Mouse (Mus musculus) megakaryocyte, embryonic 14.5 days (primary cell): ENCODE measurements around the gene Col4a1. TPM values are rescaled to one million over a fixed set of nuclear protein-coding genes. Genes with fewer than 3 reads are reported as not detected.

ENCODE experiments used
- H3K27me3 ChIP-seq: replicated peaks from 2 replicates; pipeline ENCODE3; 2012; ENCODE audit warnings: inconsistent platforms
- H3K36me3 ChIP-seq: replicated peaks from 2 replicates; pipeline ENCODE3; 2012; ENCODE audit warnings: low read length, inconsistent platforms, mixed read lengths
- H3K4me1 ChIP-seq: 2 replicates; pipeline ENCODE4 v1.6.1; 2012; ENCODE audit warnings: inconsistent platforms
- H3K4me3 ChIP-seq: replicated peaks from 2 replicates; pipeline ENCODE3; 2012; ENCODE audit warnings: moderate library complexity, mild to moderate bottlenecking, inconsistent platforms
- H3K9me3 ChIP-seq: 2 replicates; pipeline ENCODE4 v1.6.1; 2012; ENCODE audit warnings: inconsistent platforms
- FLI1 ChIP-seq: IDR thresholded peaks from 2 replicates; pipeline ENCODE4 v1.6.1; 2012; ENCODE audit warnings: low read length, inconsistent platforms, mixed read lengths
- GATA1 ChIP-seq: IDR thresholded peaks from 3 replicates; pipeline ENCODE4 v1.6.1; 2012; ENCODE audit warnings: mixed read lengths, low read length, inconsistent platforms, borderline replicate concordance
- polyA plus RNA-seq: library from polyadenylated mRNA; stranded (reverse); fragments of >175 nt; gene quantifications from 2 replicates; pipeline ENCODE4 v1.2.3, GENCODE M21; 2012; ENCODE audit warnings: low replicate concordance; ENCODE audit not compliant: insufficient read depth

Gene Col4a1
- polyA plus RNA-seq, 1 experiment: 0.67 TPM

- H3K4me3 ChIP-seq: no peak overlapping the region
- peaks cover 5% of the 10 kb centered on the region; the same call in 1 of the 2 replicates for H3K4me1 ChIP-seq
- H3K27me3 ChIP-seq: peaks cover 70% of the 10 kb centered on the region
- H3K9me3 ChIP-seq: no peaks in the 10 kb centered on the region
- no peaks in the 10 kb centered on the region for H3K36me3 ChIP-seq
- TF ChIP-seq GATA1 (no peak), FLI1 (no peak)
Measured at GRCm38 (mm10) chr8:11225577-11226434, 86.8 kb downstream of the Col4a1 start.

- no peak overlapping the region for H3K4me3 ChIP-seq
- TF ChIP-seq GATA1 (no peak), FLI1 (no peak)
- peaks cover 5% of the 10 kb centered on the region; the same call in 1 of the 2 replicates for H3K4me1 ChIP-seq
- H3K36me3 ChIP-seq: no peaks in the 10 kb centered on the region
- no peaks in the 10 kb centered on the region for H3K9me3 ChIP-seq
- H3K27me3 ChIP-seq: peaks cover 69% of the 10 kb centered on the region
Measured at GRCm38 (mm10) chr8:11224178-11224577, 88.4 kb downstream of the Col4a1 start.

- TF ChIP-seq GATA1 (no peak), FLI1 (no peak)
- H3K36me3 ChIP-seq: no peaks in the 10 kb centered on the region
Measured at GRCm38 (mm10) chr8:11221353-11221752, 91.3 kb downstream of the Col4a1 start.

GRCm38 (mm10) chr8:11219282-11219681 lies 93.3 kb downstream of the Col4a1 start:
- TF ChIP-seq FLI1: no peak
- no peaks in the 10 kb centered on the region for H3K36me3 ChIP-seq

More at GRCm38 (mm10) chr8:11221353-11221752, 91.3 kb downstream of the Col4a1 start:
- H3K4me1 ChIP-seq: no peaks in the 10 kb centered on the region
- H3K27me3 ChIP-seq: peaks cover 73% of the 10 kb centered on the region
- H3K9me3 ChIP-seq: no peaks in the 10 kb centered on the region
- no peak overlapping the region for H3K4me3 ChIP-seq

GRCm38 (mm10) chr8:11215231-11215630 lies 97.4 kb downstream of the Col4a1 start:
- H3K4me3 ChIP-seq: no peak overlapping the region
- peaks cover 6% of the 10 kb centered on the region; the same call in 1 of the 2 replicates for H3K4me1 ChIP-seq
- H3K9me3 ChIP-seq: no peaks in the 10 kb centered on the region
- peaks cover 27% of the 10 kb centered on the region for H3K27me3 ChIP-seq
- H3K36me3 ChIP-seq: no peaks in the 10 kb centered on the region
- TF ChIP-seq GATA1 (no peak), FLI1 (no peak)

More at GRCm38 (mm10) chr8:11219282-11219681, 93.3 kb downstream of the Col4a1 start:
- Histone ChIP-seq H3K4me3 (no peak overlapping the region), H3K9me3 (no peaks in the 10 kb centered on the region), H3K4me1 (peaks cover 6% of the 10 kb centered on the region; the same call in 1 of the 2 replicates), H3K27me3 (peaks cover 62% of the 10 kb centered on the region)

- no peaks in the 10 kb centered on the region for H3K36me3 ChIP-seq
- no peaks in the 10 kb centered on the region for H3K9me3 ChIP-seq
- peaks cover 43% of the 10 kb centered on the region for H3K4me1 ChIP-seq
- no peak for TF ChIP-seq GATA1
- TF ChIP-seq FLI1: no peak
- no peak overlapping the region for H3K4me3 ChIP-seq
- peaks cover 31% of the 10 kb centered on the region for H3K27me3 ChIP-seq
Measured at GRCm38 (mm10) chr8:11206509-11206908, 106.1 kb downstream of the Col4a1 start.

- Histone ChIP-seq H3K4me1 (peaks cover 43% of the 10 kb centered on the region), H3K4me3 (no peak overlapping the region), H3K9me3 (no peaks in the 10 kb centered on the region), H3K36me3 (no peaks in the 10 kb centered on the region), H3K27me3 (peaks cover 37% of the 10 kb centered on the region)
- TF ChIP-seq FLI1: no peak
- no peak for TF ChIP-seq GATA1
Measured at GRCm38 (mm10) chr8:11205532-11205931, 107.1 kb downstream of the Col4a1 start.

- no peaks in the 10 kb centered on the region for H3K9me3 ChIP-seq
- H3K36me3 ChIP-seq: no peaks in the 10 kb centered on the region
- peaks cover 47% of the 10 kb centered on the region for H3K4me1 ChIP-seq
- H3K27me3 ChIP-seq: peaks cover 41% of the 10 kb centered on the region
- H3K4me3 ChIP-seq: no peak overlapping the region
- TF ChIP-seq FLI1 (no peak), GATA1 (no peak)
Measured at GRCm38 (mm10) chr8:11203260-11204110, 109.1 kb downstream of the Col4a1 start.

GRCm38 (mm10) chr8:11198650-11199049 lies 114.0 kb downstream of the Col4a1 start:
- Histone ChIP-seq H3K27me3 (peaks cover 48% of the 10 kb centered on the region), H3K9me3 (no peaks in the 10 kb centered on the region), H3K36me3 (no peaks in the 10 kb centered on the region), H3K4me3 (no peak overlapping the region), H3K4me1 (peaks cover 39% of the 10 kb centered on the region)
- TF ChIP-seq FLI1 (no peak), GATA1 (no peak)
